Mouse (Mus musculus): Measurements from ENCODE around the gene Kcnh4.

- TF ChIP-seq CTCF (IDR thresholded peaks at IDR 0.05; ENCODE audit: insufficient read depth, low read depth, low read length) (no peak), POLR2A (IDR thresholded peaks at IDR 0.05; ENCODE audit: insufficient read depth, low read depth, low read length) (no peak)
These were observed 14.5 kb upstream of the Kcnh4 start for GRCm38 (mm10) chr11:100774261-100774660.
